In the genomic region with DNA sequence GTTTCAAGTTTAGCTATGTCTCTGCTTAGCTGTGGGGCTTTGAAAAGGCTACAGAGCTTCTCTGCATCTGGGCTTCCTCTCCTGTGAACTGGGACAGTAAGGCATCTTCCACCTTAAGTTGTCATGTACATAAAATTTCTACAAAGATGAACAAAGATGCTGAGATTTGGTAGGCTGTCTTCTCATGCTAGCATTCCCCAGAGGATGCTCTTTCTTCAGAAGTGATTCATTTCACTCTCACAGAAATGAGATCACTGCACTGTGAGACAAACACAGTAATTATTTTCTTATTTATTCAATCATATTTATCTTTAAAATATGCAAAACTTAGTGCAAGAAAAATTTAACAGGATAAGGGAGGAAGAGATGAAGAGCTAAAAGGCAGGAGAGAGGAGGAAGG, we compare ENCODE assay signal across 12 mouse cellular contexts.
"Had no signal": no experiment of that assay in that cellular context is flagged by ENCODE, and none has a peak within 500 bp of the region (broad histone marks: within the 10 kb centered on the region; RNA-seq: fewer than 3 reads in every experiment).

No protein-coding gene starts in this region.

- DNase-seq: retina, postnatal 1 day; right cerebral cortex, adult 18-20 months; right cerebral cortex, postnatal 14 days; right cerebral cortex, postnatal 25 days; right cerebral cortex, postnatal 4 days; spleen, adult 18-20 months; thymus, adult 18-20 months; thymus, adult 2 months; thymus, postnatal 14 days; thymus, postnatal 25 days; thymus, postnatal 36 days; thymus, postnatal 4 days had no signal
